Mouse (Mus musculus): Measurements from ENCODE around the gene Pakap.

Gene Pakap

GRCm38 (mm10) chr4:57561055-57561454, 6.9 kb upstream of the Pakap start:
- H3K27me3 ChIP-seq (ENCODE audit: control insufficient read depth, insufficient read depth, low read length, poor library complexity, severe bottlenecking), result no peaks in the 10 kb centered on the region
- no peak for DNase-seq (ENCODE audit: low read depth, low spot score)
- no peaks in the 10 kb centered on the region for H3K36me3 ChIP-seq (ENCODE audit: control insufficient read depth, insufficient read depth, low read length, poor library complexity, severe bottlenecking)

- DNase-seq (ENCODE audit: low read depth, low spot score), result no peak
- H3K27me3 ChIP-seq (ENCODE audit: control insufficient read depth, insufficient read depth, low read length, poor library complexity, severe bottlenecking), result no peaks in the 10 kb centered on the region
- no peaks in the 10 kb centered on the region for H3K36me3 ChIP-seq (ENCODE audit: control insufficient read depth, insufficient read depth, low read length, poor library complexity, severe bottlenecking)
Observed at GRCm38 (mm10) chr4:57565283-57565682, 2.7 kb upstream of the Pakap start.

- no peaks in the 10 kb centered on the region for H3K36me3 ChIP-seq (ENCODE audit: control insufficient read depth, insufficient read depth, low read length, poor library complexity, severe bottlenecking)
- peak; percentile 3 for DNase-seq (ENCODE audit: low read depth, low spot score)
- H3K27me3 ChIP-seq (ENCODE audit: control insufficient read depth, insufficient read depth, low read length, poor library complexity, severe bottlenecking), result no peaks in the 10 kb centered on the region
Observed at GRCm38 (mm10) chr4:57565811-57566210, 2.2 kb upstream of the Pakap start.

- no peaks in the 10 kb centered on the region for H3K36me3 ChIP-seq (ENCODE audit: control insufficient read depth, insufficient read depth, low read length, poor library complexity, severe bottlenecking)
- no peaks in the 10 kb centered on the region for H3K27me3 ChIP-seq (ENCODE audit: control insufficient read depth, insufficient read depth, low read length, poor library complexity, severe bottlenecking)
- no peak for DNase-seq (ENCODE audit: low read depth, low spot score)
Observed at GRCm38 (mm10) chr4:57568268-57569068, 489 bp downstream of the Pakap start.

- Histone ChIP-seq H3K36me3 (ENCODE audit: control insufficient read depth, insufficient read depth, low read length, poor library complexity, severe bottlenecking) (no peaks in the 10 kb centered on the region), H3K27me3 (ENCODE audit: control insufficient read depth, insufficient read depth, low read length, poor library complexity, severe bottlenecking) (no peaks in the 10 kb centered on the region)
- DNase-seq (ENCODE audit: low read depth, low spot score), result no peak
Observed at GRCm38 (mm10) chr4:57569069-57569355, 1.0 kb downstream of the Pakap start.

- no peaks in the 10 kb centered on the region for H3K36me3 ChIP-seq (ENCODE audit: control insufficient read depth, insufficient read depth, low read length, poor library complexity, severe bottlenecking)
- H3K27me3 ChIP-seq (ENCODE audit: control insufficient read depth, insufficient read depth, low read length, poor library complexity, severe bottlenecking), result no peaks in the 10 kb centered on the region
- no peak for DNase-seq (ENCODE audit: low read depth, low spot score)
Observed at GRCm38 (mm10) chr4:57569711-57570110, 1.7 kb downstream of the Pakap start.

GRCm38 (mm10) chr4:57570229-57570628, 2.2 kb downstream of the Pakap start:
- Histone ChIP-seq H3K36me3 (ENCODE audit: control insufficient read depth, insufficient read depth, low read length, poor library complexity, severe bottlenecking) (no peaks in the 10 kb centered on the region), H3K27me3 (ENCODE audit: control insufficient read depth, insufficient read depth, low read length, poor library complexity, severe bottlenecking) (no peaks in the 10 kb centered on the region)
- no peak for DNase-seq (ENCODE audit: low read depth, low spot score)

DNA sequence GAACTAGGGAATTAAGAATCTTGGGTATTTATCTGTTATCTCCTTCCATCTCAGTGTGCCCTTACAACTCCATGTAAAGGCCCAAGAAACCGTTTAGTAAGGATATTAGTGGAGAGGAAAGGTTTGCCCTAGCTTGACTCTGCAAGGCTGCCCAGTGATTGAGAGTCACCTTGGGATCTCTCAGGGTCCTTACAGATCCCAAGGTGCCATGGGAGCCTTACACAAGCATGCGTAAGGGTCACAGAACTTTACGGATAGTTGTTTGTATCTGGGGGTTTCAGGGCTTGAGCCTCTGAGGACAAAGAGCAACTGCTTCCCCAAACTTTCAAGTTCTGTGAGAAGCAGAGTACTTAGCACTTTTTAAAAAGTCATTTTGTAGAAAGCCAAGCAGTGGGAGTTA, 6.2 kb downstream of the Pakap start:
- Histone ChIP-seq H3K36me3 (ENCODE audit: control insufficient read depth, insufficient read depth, low read length, poor library complexity, severe bottlenecking) (no peaks in the 10 kb centered on the region), H3K27me3 (ENCODE audit: control insufficient read depth, insufficient read depth, low read length, poor library complexity, severe bottlenecking) (no peaks in the 10 kb centered on the region)
- no peak for DNase-seq (ENCODE audit: low read depth, low spot score)

GRCm38 (mm10) chr4:57574646-57575045, 6.7 kb downstream of the Pakap start:
- H3K27me3 ChIP-seq (ENCODE audit: control insufficient read depth, insufficient read depth, low read length, poor library complexity, severe bottlenecking), result no peaks in the 10 kb centered on the region
- DNase-seq (ENCODE audit: low read depth, low spot score), result no peak
- no peaks in the 10 kb centered on the region for H3K36me3 ChIP-seq (ENCODE audit: control insufficient read depth, insufficient read depth, low read length, poor library complexity, severe bottlenecking)

DNA sequence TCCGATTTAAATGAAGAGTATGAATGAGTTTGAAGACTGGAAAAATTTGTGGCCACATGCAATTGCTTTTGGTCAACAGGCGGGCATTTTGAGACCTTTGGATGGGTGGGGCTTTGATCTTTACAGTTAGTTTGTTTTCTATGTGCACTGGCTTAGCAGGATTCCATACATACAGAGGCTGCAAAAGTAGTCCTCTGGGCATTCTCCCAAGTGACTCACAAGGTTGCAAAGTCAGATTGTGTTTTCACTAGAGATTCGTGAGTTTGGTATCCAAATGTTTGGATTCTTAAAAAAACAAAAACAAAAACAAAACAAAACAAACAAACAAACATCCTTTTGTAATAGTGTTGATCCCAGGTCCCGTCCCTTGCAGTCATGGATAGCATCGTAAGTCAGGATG, 7.7 kb downstream of the Pakap start:
- Histone ChIP-seq H3K27me3 (ENCODE audit: control insufficient read depth, insufficient read depth, low read length, poor library complexity, severe bottlenecking) (no peaks in the 10 kb centered on the region), H3K36me3 (ENCODE audit: control insufficient read depth, insufficient read depth, low read length, poor library complexity, severe bottlenecking) (no peaks in the 10 kb centered on the region)
- DNase-seq (ENCODE audit: low read depth, low spot score), result no peak

DNA sequence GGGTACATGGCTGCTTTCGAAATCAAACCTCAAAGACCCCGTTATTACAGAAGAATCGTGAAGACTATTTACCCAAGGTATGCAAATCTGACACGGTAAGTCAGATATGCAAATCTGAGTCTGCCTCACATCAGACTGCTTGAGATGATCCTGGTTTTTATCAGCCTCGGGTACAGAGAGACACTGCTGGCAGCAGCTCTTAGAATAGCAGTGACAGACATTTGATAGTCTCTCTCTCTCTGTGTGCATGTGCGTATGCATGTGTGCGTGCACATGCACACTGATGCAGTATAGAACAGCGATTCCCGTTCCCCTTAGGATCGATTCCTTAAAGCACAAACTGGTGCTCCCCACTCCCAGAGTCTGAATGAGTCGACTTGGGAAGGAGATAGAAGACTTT, 8.1 kb downstream of the Pakap start:
- no peak for DNase-seq (ENCODE audit: low read depth, low spot score)
- Histone ChIP-seq H3K27me3 (ENCODE audit: control insufficient read depth, insufficient read depth, low read length, poor library complexity, severe bottlenecking) (no peaks in the 10 kb centered on the region), H3K36me3 (ENCODE audit: control insufficient read depth, insufficient read depth, low read length, poor library complexity, severe bottlenecking) (no peaks in the 10 kb centered on the region)

- Histone ChIP-seq H3K36me3 (ENCODE audit: control insufficient read depth, insufficient read depth, low read length, poor library complexity, severe bottlenecking) (no peaks in the 10 kb centered on the region), H3K27me3 (ENCODE audit: control insufficient read depth, insufficient read depth, low read length, poor library complexity, severe bottlenecking) (no peaks in the 10 kb centered on the region)
- no peak for DNase-seq (ENCODE audit: low read depth, low spot score)
Observed at GRCm38 (mm10) chr4:57579683-57580082, 11.7 kb downstream of the Pakap start.

DNA sequence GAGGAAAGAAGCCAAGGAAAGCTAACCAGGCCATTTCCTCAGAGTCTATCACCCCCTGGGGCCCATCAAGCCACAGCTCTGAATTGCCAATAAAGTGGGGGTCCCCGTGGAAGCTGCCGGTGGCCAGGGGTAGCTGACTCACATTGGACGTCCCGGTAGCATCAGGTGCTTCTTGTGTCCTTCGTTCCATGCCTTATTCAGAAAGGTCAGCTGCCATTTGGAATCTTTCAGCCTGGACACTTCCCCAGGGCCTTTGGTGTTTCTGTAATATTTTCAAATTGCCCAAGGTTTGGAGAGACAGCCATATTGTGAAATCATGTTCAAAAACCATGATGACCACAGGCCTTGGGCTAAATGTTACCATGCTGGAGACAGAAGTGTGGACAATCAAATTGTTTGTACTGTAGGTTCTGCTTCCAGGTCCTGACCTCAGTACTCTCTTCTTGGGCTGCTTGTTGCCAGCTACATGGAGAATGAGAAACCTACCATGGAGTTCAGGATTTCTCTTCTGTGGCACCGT, 17.4 kb downstream of the Pakap start:
- no peak for DNase-seq (ENCODE audit: low read depth, low spot score)
- Histone ChIP-seq H3K27me3 (ENCODE audit: control insufficient read depth, insufficient read depth, low read length, poor library complexity, severe bottlenecking) (no peaks in the 10 kb centered on the region), H3K36me3 (ENCODE audit: control insufficient read depth, insufficient read depth, low read length, poor library complexity, severe bottlenecking) (no peaks in the 10 kb centered on the region)

- H3K27me3 ChIP-seq (ENCODE audit: control insufficient read depth, insufficient read depth, low read length, poor library complexity, severe bottlenecking), result no peaks in the 10 kb centered on the region
- no peaks in the 10 kb centered on the region for H3K36me3 ChIP-seq (ENCODE audit: control insufficient read depth, insufficient read depth, low read length, poor library complexity, severe bottlenecking)
- no peak for DNase-seq (ENCODE audit: low read depth, low spot score)
Observed at GRCm38 (mm10) chr4:57586933-57587658, 19.1 kb downstream of the Pakap start.

DNA sequence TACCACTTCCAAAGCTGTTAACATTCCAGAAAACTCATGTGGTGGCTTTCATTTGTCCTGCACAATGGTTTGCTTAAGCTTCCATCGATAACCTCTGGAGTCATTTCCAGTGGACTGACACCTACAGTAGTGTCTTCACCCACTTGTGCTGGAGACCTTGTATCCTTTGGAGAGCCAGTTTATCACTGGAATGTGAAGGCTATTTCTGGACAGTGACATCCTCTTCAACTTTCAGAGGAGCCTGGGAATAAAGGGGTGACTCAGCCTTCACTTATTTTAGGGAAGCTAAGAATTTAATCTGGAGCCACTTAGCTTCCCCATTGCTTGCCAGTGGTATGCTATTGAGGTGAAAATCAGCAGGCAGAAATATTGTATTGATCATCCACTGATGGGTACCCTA, 20.4 kb downstream of the Pakap start:
- no peaks in the 10 kb centered on the region for H3K27me3 ChIP-seq (ENCODE audit: control insufficient read depth, insufficient read depth, low read length, poor library complexity, severe bottlenecking)
- H3K36me3 ChIP-seq (ENCODE audit: control insufficient read depth, insufficient read depth, low read length, poor library complexity, severe bottlenecking), result no peaks in the 10 kb centered on the region
- no peak for DNase-seq (ENCODE audit: low read depth, low spot score)

Measured in splenic B cell, adult 2 months (primary cell).